Mouse (Mus musculus): ENCODE measurements around the gene Ak7. TPM values are rescaled to one million over a fixed set of nuclear protein-coding genes. Genes with fewer than 3 reads are reported as not detected.
A peak's percentile ranks its signal among the peaks of the same experiment; 100 is the strongest.

Ak7 gene
- polyA plus RNA-seq, 1 experiment from 2014 or later: 0.40 TPM

GRCm38 (mm10) chr12:105805790-105806189, 100.0 kb downstream of the Ak7 start:
- Histone ChIP-seq H3K4me2 (ENCODE audit: low read depth, low read length) (no peak overlapping the region), H3K4me1 (ENCODE audit: control insufficient read depth, insufficient read depth, low read length) (no peaks in the 10 kb centered on the region), H3K9me3 (ENCODE audit: control insufficient read depth, low read length) (no peaks in the 10 kb centered on the region), H3K9ac (ENCODE audit: low read depth, low read length) (no peak overlapping the region), H3K27ac (ENCODE audit: low read length) (no peak overlapping the region), H3K4me3 (ENCODE audit: low read length) (no peak overlapping the region), H3K36me3 (ENCODE audit: control insufficient read depth, insufficient read depth, low read length) (no peaks in the 10 kb centered on the region), H3K27me3 (replicated peaks; ENCODE audit: control insufficient read depth, insufficient read depth, low read length) (no peaks in the 10 kb centered on the region)
- 71% methylated on average over 3 of the region's 3 CpGs for WGBS
- peak; percentile 91 for ATAC-seq

GRCm38 (mm10) chr12:105806205-105806604, 100.4 kb downstream of the Ak7 start:
- Histone ChIP-seq H3K4me2 (ENCODE audit: low read depth, low read length) (no peak overlapping the region), H3K9me3 (ENCODE audit: control insufficient read depth, low read length) (no peaks in the 10 kb centered on the region), H3K27me3 (replicated peaks; ENCODE audit: control insufficient read depth, insufficient read depth, low read length) (no peaks in the 10 kb centered on the region), H3K4me1 (ENCODE audit: control insufficient read depth, insufficient read depth, low read length) (no peaks in the 10 kb centered on the region), H3K36me3 (ENCODE audit: control insufficient read depth, insufficient read depth, low read length) (no peaks in the 10 kb centered on the region), H3K9ac (ENCODE audit: low read depth, low read length) (no peak overlapping the region), H3K27ac (ENCODE audit: low read length) (no peak overlapping the region), H3K4me3 (ENCODE audit: low read length) (no peak overlapping the region)
- no peak for ATAC-seq
- 96% methylated on average over 3 of the region's 3 CpGs for WGBS

GRCm38 (mm10) chr12:105807416-105807815, 101.6 kb downstream of the Ak7 start:
- Histone ChIP-seq H3K9ac (ENCODE audit: low read depth, low read length) (no peak overlapping the region), H3K9me3 (ENCODE audit: control insufficient read depth, low read length) (no peaks in the 10 kb centered on the region), H3K27ac (ENCODE audit: low read length) (no peak overlapping the region), H3K36me3 (ENCODE audit: control insufficient read depth, insufficient read depth, low read length) (peaks cover 3% of the 10 kb centered on the region; the same call in 1 of the 2 replicates), H3K4me3 (ENCODE audit: low read length) (no peak overlapping the region), H3K4me1 (ENCODE audit: control insufficient read depth, insufficient read depth, low read length) (no peaks in the 10 kb centered on the region), H3K27me3 (replicated peaks; ENCODE audit: control insufficient read depth, insufficient read depth, low read length) (no peaks in the 10 kb centered on the region), H3K4me2 (ENCODE audit: low read depth, low read length) (no peak overlapping the region)
- ATAC-seq: no peak
- WGBS: 83% methylated on average over 7 of the region's 7 CpGs

- 66% methylated on average over 3 of the region's 3 CpGs for WGBS
- ATAC-seq: no peak
Observed at GRCm38 (mm10) chr12:105808945-105809344, 103.2 kb downstream of the Ak7 start.

GRCm38 (mm10) chr12:105810608-105811007, 104.8 kb downstream of the Ak7 start:
- 74% methylated on average over 6 of the region's 6 CpGs for WGBS
- Histone ChIP-seq H3K4me3 (ENCODE audit: low read length) (no peak overlapping the region), H3K9ac (ENCODE audit: low read depth, low read length) (no peak overlapping the region), H3K4me2 (ENCODE audit: low read depth, low read length) (no peak overlapping the region), H3K36me3 (ENCODE audit: control insufficient read depth, insufficient read depth, low read length) (peaks cover 3% of the 10 kb centered on the region; the same call in 1 of the 2 replicates), H3K9me3 (ENCODE audit: control insufficient read depth, low read length) (no peaks in the 10 kb centered on the region), H3K4me1 (ENCODE audit: control insufficient read depth, insufficient read depth, low read length) (no peaks in the 10 kb centered on the region), H3K27ac (ENCODE audit: low read length) (no peak overlapping the region), H3K27me3 (replicated peaks; ENCODE audit: control insufficient read depth, insufficient read depth, low read length) (no peaks in the 10 kb centered on the region)
- no peak for ATAC-seq

More at GRCm38 (mm10) chr12:105808945-105809344, 103.2 kb downstream of the Ak7 start:
- no peaks in the 10 kb centered on the region for H3K4me1 ChIP-seq (ENCODE audit: control insufficient read depth, insufficient read depth, low read length)
- H3K36me3 ChIP-seq (ENCODE audit: control insufficient read depth, insufficient read depth, low read length): peaks cover 3% of the 10 kb centered on the region; the same call in 1 of the 2 replicates
- H3K27me3 ChIP-seq (replicated peaks; ENCODE audit: control insufficient read depth, insufficient read depth, low read length): no peaks in the 10 kb centered on the region
- no peaks in the 10 kb centered on the region for H3K9me3 ChIP-seq (ENCODE audit: control insufficient read depth, low read length)
- no peak overlapping the region for H3K4me3 ChIP-seq (ENCODE audit: low read length)
- H3K9ac ChIP-seq (ENCODE audit: low read depth, low read length): no peak overlapping the region
- H3K4me2 ChIP-seq (ENCODE audit: low read depth, low read length): no peak overlapping the region
- H3K27ac ChIP-seq (ENCODE audit: low read length): no peak overlapping the region

GRCm38 (mm10) chr12:105813957-105814356, 108.2 kb downstream of the Ak7 start:
- Histone ChIP-seq H3K4me2 (ENCODE audit: low read depth, low read length) (no peak overlapping the region), H3K27me3 (replicated peaks; ENCODE audit: control insufficient read depth, insufficient read depth, low read length) (no peaks in the 10 kb centered on the region), H3K4me1 (ENCODE audit: control insufficient read depth, insufficient read depth, low read length) (no peaks in the 10 kb centered on the region), H3K27ac (ENCODE audit: low read length) (no peak overlapping the region), H3K9ac (ENCODE audit: low read depth, low read length) (no peak overlapping the region), H3K4me3 (ENCODE audit: low read length) (no peak overlapping the region), H3K36me3 (ENCODE audit: control insufficient read depth, insufficient read depth, low read length) (peaks cover 6% of the 10 kb centered on the region), H3K9me3 (ENCODE audit: control insufficient read depth, low read length) (no peaks in the 10 kb centered on the region)
- 89% methylated on average over 6 of the region's 6 CpGs for WGBS
- ATAC-seq: no peak

GRCm38 (mm10) chr12:105823472-105823871, 117.7 kb downstream of the Ak7 start:
- H3K4me3 ChIP-seq (ENCODE audit: low read length): no peak overlapping the region
- no peak for ATAC-seq
- H3K4me2 ChIP-seq (ENCODE audit: low read depth, low read length): no peak overlapping the region
- H3K27ac ChIP-seq (ENCODE audit: low read length): no peak overlapping the region
- no peaks in the 10 kb centered on the region for H3K9me3 ChIP-seq (ENCODE audit: control insufficient read depth, low read length)
- 86% methylated on average over 4 of the region's 4 CpGs for WGBS
- no peaks in the 10 kb centered on the region for H3K4me1 ChIP-seq (ENCODE audit: control insufficient read depth, insufficient read depth, low read length)
- H3K9ac ChIP-seq (ENCODE audit: low read depth, low read length): no peak overlapping the region
- H3K27me3 ChIP-seq (replicated peaks; ENCODE audit: control insufficient read depth, insufficient read depth, low read length): no peaks in the 10 kb centered on the region
- H3K36me3 ChIP-seq (ENCODE audit: control insufficient read depth, insufficient read depth, low read length): peaks cover 22% of the 10 kb centered on the region

DNA sequence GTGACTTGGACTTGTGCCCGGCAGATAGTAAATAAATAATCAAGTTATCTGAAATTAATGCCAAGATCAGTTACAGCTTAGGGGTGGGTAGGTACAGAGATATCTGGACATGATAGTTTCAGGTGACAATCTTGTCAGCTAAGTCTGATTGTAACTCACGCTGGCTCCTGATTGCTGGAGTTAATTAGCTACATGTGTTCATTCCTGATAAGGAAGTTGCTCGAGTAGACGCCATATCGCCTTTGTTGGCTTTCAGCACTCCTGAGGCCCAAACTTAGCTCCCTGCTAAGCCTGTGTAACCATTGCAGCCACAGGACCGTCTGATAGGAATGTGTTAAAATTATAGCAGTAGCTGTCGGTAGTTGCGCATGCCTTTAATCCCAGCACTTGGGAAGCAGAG, 119.0 kb downstream of the Ak7 start:
- Histone ChIP-seq H3K4me3 (ENCODE audit: low read length) (no peak overlapping the region), H3K27me3 (replicated peaks; ENCODE audit: control insufficient read depth, insufficient read depth, low read length) (no peaks in the 10 kb centered on the region), H3K9me3 (ENCODE audit: control insufficient read depth, low read length) (no peaks in the 10 kb centered on the region), H3K4me2 (ENCODE audit: low read depth, low read length) (no peak overlapping the region), H3K27ac (ENCODE audit: low read length) (no peak overlapping the region), H3K4me1 (ENCODE audit: control insufficient read depth, insufficient read depth, low read length) (no peaks in the 10 kb centered on the region), H3K36me3 (ENCODE audit: control insufficient read depth, insufficient read depth, low read length) (peaks cover 23% of the 10 kb centered on the region), H3K9ac (ENCODE audit: low read depth, low read length) (no peak overlapping the region)
- peak; percentile 42 for ATAC-seq
- WGBS: 76% methylated on average over 8 of the region's 8 CpGs

DNA sequence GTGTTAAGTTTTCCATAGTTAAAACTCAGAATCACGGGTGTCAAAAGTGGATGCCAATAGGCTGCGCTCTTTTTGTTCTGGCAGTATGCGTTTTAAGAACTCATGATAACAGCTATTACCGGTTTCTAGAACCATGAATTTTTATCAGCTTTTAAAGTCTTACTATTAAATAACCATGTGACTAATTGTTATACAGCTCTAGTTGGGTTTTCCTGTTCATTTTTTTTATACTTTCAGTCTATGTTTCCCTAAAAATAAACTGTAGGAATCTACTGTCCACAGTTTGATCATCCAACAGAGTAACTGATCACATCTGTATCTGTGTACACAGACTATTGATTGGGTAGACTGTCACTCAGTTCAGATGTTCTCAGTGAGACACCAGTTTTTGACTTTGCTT, 119.5 kb downstream of the Ak7 start:
- no peaks in the 10 kb centered on the region for H3K9me3 ChIP-seq (ENCODE audit: control insufficient read depth, low read length)
- no peak overlapping the region for H3K27ac ChIP-seq (ENCODE audit: low read length)
- no peak for ATAC-seq
- H3K36me3 ChIP-seq (ENCODE audit: control insufficient read depth, insufficient read depth, low read length): peaks cover 20% of the 10 kb centered on the region
- no peaks in the 10 kb centered on the region for H3K27me3 ChIP-seq (replicated peaks; ENCODE audit: control insufficient read depth, insufficient read depth, low read length)
- no peak overlapping the region for H3K9ac ChIP-seq (ENCODE audit: low read depth, low read length)
- no peaks in the 10 kb centered on the region for H3K4me1 ChIP-seq (ENCODE audit: control insufficient read depth, insufficient read depth, low read length)
- no peak overlapping the region for H3K4me3 ChIP-seq (ENCODE audit: low read length)
- 91% methylated on average over 4 of the region's 4 CpGs for WGBS
- H3K4me2 ChIP-seq (ENCODE audit: low read depth, low read length): no peak overlapping the region

All from intestine, embryonic 16.5 days (tissue).